Mouse (Mus musculus): ENCODE results near the gene Bcl6b.

DNA sequence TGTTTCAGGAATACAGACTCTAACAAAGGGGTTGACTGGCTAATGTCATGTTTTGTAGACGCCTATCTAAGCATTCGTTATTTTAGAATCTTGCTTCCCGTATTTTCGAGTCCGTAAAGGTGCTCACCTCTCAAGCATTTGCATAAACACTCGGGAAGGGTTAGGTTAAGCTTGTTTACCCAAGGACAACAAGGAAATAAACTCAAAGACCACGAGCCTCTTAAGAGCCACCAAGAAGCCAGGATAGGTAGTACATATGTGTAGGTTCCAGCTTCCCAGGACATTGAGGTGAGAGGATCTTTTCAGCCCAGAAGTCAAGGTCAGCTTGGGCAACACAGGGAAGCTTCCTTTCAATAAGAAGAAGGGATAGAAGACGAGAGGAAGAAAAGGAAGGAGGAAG is 30.5 kb downstream of the Bcl6b start:
- TF ChIP-seq GATA1 (IDR thresholded peaks at IDR 0.05; ENCODE audit: borderline replicate concordance, low read length) = no peak
- no peak for TF ChIP-seq FLI1 (IDR thresholded peaks at IDR 0.05; ENCODE audit: low read length)
